Mouse (Mus musculus) brain, adult 2 months (tissue): ENCODE measurements around the gene Fgd3.

Experiments used
- DNase-seq: peaks from one replicate; pipeline ENCODE4 v3.0.0; 2011; ENCODE audit warnings: low read depth, low spot score

Gene Fgd3

DNA sequence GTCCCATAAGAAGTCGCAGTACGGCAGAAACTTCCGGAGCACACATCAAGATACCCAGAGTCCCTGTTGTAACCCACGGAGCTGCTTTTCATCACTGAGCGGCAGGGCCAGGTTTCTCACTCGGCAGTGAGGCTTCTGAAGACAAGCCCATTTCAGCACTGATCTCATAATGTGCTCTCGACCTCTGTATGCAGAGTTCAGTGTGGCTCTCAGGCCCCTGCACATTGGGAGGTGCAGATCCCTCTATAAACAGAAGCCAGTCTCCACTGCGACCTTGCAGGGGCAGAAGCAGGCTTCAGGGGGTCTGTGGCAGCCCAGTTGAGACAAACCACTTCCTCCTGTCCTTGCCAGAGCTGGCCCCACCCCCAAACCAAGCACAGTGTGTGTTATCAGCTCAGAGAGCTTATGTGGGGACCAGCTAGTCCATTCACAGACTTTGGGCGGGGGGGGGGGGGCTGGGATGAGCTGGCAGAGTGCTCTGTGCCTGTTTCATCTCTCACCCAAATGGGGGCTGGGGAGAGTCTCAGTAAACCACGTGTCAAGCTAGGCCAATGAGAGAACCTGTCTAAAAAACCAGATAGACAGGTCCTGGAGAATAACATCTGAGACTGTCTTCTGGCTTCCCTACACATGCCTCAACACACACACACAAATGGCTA lies 12.7 kb downstream of the Fgd3 start:
- peak; percentile 70 for DNase-seq

GRCm38 (mm10) chr13:49306771-49307310 lies 13.3 kb downstream of the Fgd3 start:
- DNase-seq: peak; percentile 82

- DNase-seq: no peak
Observed at GRCm38 (mm10) chr13:49300771-49301170, 19.3 kb downstream of the Fgd3 start.

GRCm38 (mm10) chr13:49298514-49299381 lies 21.4 kb downstream of the Fgd3 start:
- no peak for DNase-seq

GRCm38 (mm10) chr13:49296270-49296669 lies 23.8 kb downstream of the Fgd3 start:
- DNase-seq: no peak

GRCm38 (mm10) chr13:49294108-49294507 lies 26.0 kb downstream of the Fgd3 start:
- no peak for DNase-seq

DNA sequence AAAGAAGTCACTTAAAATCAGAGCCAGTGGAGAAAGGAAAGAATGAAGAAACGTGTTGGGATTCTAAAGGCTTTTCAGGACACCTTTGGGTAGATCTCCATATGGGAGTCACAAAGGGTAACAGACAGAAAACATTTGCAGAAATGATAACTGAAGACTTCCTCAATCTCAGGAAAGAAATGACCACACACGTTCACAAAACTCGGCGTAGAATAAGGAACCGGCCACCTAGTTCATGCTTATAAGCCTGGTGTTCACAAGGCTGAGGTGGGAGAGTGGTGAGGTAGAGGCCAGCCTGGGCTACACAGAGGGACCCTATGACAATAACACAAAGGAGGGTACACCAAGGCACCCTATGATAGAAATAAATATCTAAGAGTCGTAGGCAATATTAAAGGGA lies 28.2 kb downstream of the Fgd3 start:
- DNase-seq: no peak

GRCm38 (mm10) chr13:49291398-49291797 lies 28.7 kb downstream of the Fgd3 start:
- DNase-seq: no peak

DNA sequence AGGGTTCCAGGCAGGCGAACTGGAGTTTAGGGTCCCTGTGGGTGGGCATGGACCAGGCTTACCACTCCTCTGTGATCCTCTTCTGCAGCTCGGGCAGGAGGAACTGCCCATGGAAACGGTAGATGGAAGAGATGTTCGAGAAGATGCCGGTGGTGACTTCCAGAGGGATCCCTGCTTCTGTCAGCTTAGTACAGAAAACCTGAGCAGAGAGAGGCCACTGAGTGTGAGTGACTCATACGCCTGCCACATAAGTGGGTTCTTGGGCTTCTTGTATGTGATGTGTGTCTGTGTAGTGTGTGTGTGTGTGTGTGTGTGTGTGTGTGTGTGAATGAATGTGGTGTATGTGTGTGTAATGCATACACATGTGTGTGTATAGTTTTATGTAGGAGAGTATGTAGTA lies 32.9 kb downstream of the Fgd3 start:
- DNase-seq: no peak

DNA sequence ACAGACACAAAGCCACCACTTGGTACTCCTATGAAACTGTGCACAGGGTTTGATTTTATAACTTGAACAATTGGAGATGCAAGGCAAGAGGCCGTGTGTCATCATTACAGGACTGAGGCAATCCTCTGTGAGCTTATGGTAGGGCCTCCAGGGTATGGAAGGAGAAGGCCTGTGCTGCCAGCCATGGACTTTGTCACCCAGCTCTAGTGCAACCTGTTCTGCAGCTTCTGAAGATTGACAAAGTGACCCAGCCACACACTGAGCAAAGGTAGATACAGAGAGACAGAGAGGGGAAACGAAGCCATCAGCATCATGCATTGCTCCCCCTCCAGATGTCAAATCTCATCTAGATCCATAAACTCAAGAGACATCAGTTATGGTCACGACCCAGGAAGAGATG lies 33.4 kb downstream of the Fgd3 start:
- no peak for DNase-seq

GRCm38 (mm10) chr13:49283686-49284085 lies 36.4 kb downstream of the Fgd3 start:
- DNase-seq: peak; percentile 63

DNA sequence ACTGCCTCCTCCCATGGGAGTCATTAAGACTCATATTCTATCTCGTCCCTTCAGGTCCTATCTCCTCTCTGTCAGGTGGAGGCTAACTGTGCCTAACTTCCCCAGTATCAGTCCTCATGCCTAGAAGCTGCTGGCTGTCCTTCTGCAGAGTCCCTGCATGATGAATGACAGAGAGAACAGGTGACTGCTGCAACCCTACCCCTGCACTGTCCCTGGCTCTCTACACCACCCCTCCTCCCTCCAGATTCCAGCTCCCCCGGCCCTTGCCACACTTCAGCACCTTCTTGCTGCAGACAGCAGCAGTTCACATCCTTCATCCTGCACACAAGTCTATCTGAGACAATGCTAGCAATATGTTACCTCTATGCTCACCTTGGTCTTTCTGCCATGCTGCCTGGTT lies 37.9 kb downstream of the Fgd3 start:
- no peak for DNase-seq

- peak; percentile 69 for DNase-seq
Observed at GRCm38 (mm10) chr13:49271831-49272765, 48.0 kb downstream of the Fgd3 start.

DNA sequence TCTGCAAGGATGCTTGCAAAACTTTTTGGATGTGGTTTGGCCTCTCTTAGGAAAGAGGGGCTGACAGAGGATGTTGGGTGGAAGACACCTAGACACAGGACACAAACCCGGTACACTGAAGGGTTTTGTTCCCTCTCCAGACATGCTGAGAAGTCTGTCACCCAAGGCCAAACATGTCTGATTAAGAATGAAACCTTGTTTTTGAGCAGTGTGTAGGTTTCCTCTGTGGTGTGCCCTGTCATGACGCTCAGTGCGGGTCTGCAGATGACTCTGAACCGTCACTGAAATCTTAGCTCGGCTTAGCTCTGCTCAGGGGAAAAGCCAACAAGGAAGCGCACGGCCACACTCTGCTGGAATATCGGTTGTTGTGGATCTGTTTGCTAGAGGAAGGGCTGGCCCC lies 49.6 kb downstream of the Fgd3 start:
- DNase-seq: no peak

- no peak for DNase-seq
Observed at GRCm38 (mm10) chr13:49267645-49268044, 52.5 kb downstream of the Fgd3 start.

- DNase-seq: no peak
Observed at GRCm38 (mm10) chr13:49260036-49260722, 59.9 kb downstream of the Fgd3 start.

DNA sequence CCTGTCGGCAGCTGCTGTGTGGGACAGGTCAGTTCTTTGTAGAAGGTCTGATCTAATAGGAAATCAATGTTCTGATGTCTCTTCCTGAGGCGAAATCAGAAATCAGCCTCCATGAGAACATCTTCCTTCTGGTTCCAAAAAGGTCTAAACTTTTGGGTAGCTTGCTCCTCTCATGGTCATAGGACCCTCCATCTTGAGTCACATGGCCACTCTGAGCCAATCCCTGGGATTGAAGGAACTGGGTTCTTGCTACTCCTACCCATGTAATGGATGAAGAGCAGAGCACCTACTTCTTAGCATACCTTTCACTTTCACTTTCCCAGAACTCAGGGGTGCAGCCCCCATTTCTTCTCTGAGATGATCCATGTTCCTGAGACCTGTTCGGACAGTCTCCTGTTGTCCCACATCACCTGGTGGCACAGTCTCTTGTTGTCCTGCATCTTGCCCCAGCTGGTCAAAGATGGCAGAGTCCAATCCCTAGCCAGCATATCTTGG lies 62.2 kb downstream of the Fgd3 start:
- DNase-seq: no peak

- peak; percentile 81 for DNase-seq
Observed at GRCm38 (mm10) chr13:49252746-49253145, 67.4 kb downstream of the Fgd3 start.

DNA sequence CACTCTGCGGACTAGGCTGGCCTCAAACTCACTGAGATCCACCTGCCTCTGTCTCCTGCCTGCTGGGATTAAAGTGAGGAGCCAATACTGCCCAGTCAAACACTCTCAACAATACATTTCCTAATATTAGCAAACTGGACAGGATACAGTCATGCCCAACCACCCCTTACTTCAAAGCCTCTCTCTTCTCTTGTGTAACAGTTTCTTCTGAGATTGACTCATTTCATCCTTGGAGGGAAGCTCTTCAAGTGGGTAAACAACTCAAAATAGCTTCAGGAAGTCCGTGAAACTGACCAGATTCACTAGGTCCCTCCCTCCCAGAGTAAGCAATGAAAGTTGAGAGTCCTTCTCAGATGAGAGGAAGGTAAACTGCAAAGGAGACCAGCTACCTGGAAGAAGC lies 68.0 kb downstream of the Fgd3 start:
- DNase-seq: no peak

DNA sequence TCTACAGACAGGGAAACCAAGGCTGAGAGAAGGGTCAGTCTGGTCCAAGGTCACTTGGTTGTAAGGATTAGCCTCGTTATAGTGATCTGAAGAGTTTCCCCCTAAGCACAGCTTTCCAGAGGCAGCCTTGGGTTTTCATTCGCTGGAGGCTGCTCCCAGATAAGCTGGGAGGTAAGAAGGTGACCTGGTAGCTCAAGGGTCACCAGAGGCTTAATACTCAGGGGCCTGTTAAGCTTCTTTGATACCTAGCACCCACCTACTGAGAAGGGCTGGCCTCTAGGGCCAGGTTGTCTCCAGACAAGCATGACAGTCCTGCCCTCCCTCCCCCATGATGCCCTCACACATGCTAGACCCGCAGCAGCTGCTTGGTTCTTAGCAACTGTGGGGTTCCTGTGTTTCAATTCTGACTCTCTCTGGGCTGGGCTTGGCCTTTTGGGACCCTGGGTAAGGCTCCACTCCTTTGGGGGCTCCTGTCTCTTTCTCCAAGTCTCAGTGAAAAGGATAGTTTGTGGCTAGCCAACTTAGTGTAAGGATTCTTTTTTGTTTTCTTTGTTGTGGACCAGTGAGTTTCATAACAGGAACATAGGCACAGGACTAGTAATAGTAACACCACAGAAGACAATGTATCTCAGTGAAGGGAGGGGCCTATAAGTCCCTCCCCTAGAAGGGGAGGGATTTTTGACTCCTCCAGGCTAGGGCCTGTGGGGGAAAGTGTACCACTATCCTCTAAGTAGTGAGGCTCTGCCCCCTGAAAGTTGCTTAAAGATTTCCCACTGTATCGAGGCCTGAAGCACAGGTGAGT lies 69.2 kb downstream of the Fgd3 start:
- DNase-seq: no peak
